Mouse (Mus musculus): ENCODE measurements around the gene Myl6b. TPM values are rescaled to one million over a fixed set of nuclear protein-coding genes. Genes with fewer than 3 reads are reported as not detected.

Gene Myl6b
- polyA plus RNA-seq, 1 experiment from 2014 or later: 3.9 TPM

- H3K9me3 ChIP-seq (ENCODE audit: control insufficient read depth, low read length): no peaks in the 10 kb centered on the region
- H3K4me2 ChIP-seq: no peak overlapping the region
- WGBS: 82% methylated on average over 1 of the region's 1 CpGs
- no peak for ATAC-seq (replicated peaks; ENCODE audit: low FRiP score)
- no peak overlapping the region for H3K27ac ChIP-seq (ENCODE audit: low read depth, low read length)
- H3K4me3 ChIP-seq (ENCODE audit: low read depth, low read length): no peak overlapping the region
- no peak for DNase-seq (ENCODE audit: low spot score)
- H3K9ac ChIP-seq (ENCODE audit: low read depth, low read length): no peak overlapping the region
- H3K4me1 ChIP-seq (replicated peaks; ENCODE audit: control insufficient read depth, insufficient read depth, low read length): peaks cover 5% of the 10 kb centered on the region; the same call in 1 of the 2 replicates
- peaks cover 11% of the 10 kb centered on the region; the same call in 1 of the 2 replicates for H3K36me3 ChIP-seq (ENCODE audit: control insufficient read depth, insufficient read depth, low read length)
- H3K27me3 ChIP-seq (replicated peaks; ENCODE audit: control insufficient read depth, insufficient read depth, low read length): no peaks in the 10 kb centered on the region
Observed at GRCm38 (mm10) chr10:128538340-128538870, 39.9 kb upstream of the Myl6b start.

- Histone ChIP-seq H3K36me3 (ENCODE audit: control insufficient read depth, insufficient read depth, low read length) (no peaks in the 10 kb centered on the region), H3K4me1 (replicated peaks; ENCODE audit: control insufficient read depth, insufficient read depth, low read length) (peaks cover 5% of the 10 kb centered on the region; the same call in 1 of the 2 replicates), H3K4me2 (peak overlapping the region; percentile 50), H3K9me3 (ENCODE audit: control insufficient read depth, low read length) (no peaks in the 10 kb centered on the region), H3K27me3 (replicated peaks; ENCODE audit: control insufficient read depth, insufficient read depth, low read length) (no peaks in the 10 kb centered on the region), H3K9ac (ENCODE audit: low read depth, low read length) (peak overlapping the region; percentile 56), H3K4me3 (ENCODE audit: low read depth, low read length) (0 out of 2 replicates have a peak overlapping the region, but pooled peaks have one; percentile 10), H3K27ac (ENCODE audit: low read depth, low read length) (0 out of 2 replicates have a peak overlapping the region, but pooled peaks have one; percentile 21)
- 19% methylated on average over 18 of the region's 18 CpGs for WGBS
- ATAC-seq (replicated peaks; ENCODE audit: low FRiP score): peak; percentile 93
- peak; percentile 84 for DNase-seq (ENCODE audit: low spot score)
Observed at GRCm38 (mm10) chr10:128536266-128536940, 37.9 kb upstream of the Myl6b start.

- no peak overlapping the region for H3K27ac ChIP-seq (ENCODE audit: low read depth, low read length)
- WGBS: 65% methylated on average over 4 of the region's 4 CpGs
- peak overlapping the region; percentile 50 for H3K4me2 ChIP-seq
- no peak for DNase-seq (ENCODE audit: low spot score)
- H3K9me3 ChIP-seq (ENCODE audit: control insufficient read depth, low read length): no peaks in the 10 kb centered on the region
- peak; percentile 13; the same call in 1 of the 2 replicates for ATAC-seq (replicated peaks; ENCODE audit: low FRiP score)
- H3K9ac ChIP-seq (ENCODE audit: low read depth, low read length): peak overlapping the region; percentile 50
- 0 out of 2 replicates have a peak overlapping the region, but pooled peaks have one; percentile 10 for H3K4me3 ChIP-seq (ENCODE audit: low read depth, low read length)
- H3K27me3 ChIP-seq (replicated peaks; ENCODE audit: control insufficient read depth, insufficient read depth, low read length): no peaks in the 10 kb centered on the region
- peaks cover 5% of the 10 kb centered on the region; the same call in 1 of the 2 replicates for H3K4me1 ChIP-seq (replicated peaks; ENCODE audit: control insufficient read depth, insufficient read depth, low read length)
- H3K36me3 ChIP-seq (ENCODE audit: control insufficient read depth, insufficient read depth, low read length): no peaks in the 10 kb centered on the region
Observed at GRCm38 (mm10) chr10:128535624-128536265, 37.3 kb upstream of the Myl6b start.

GRCm38 (mm10) chr10:128535206-128535605 is 36.7 kb upstream of the Myl6b start:
- Histone ChIP-seq H3K4me3 (ENCODE audit: low read depth, low read length) (no peak overlapping the region), H3K27me3 (replicated peaks; ENCODE audit: control insufficient read depth, insufficient read depth, low read length) (no peaks in the 10 kb centered on the region), H3K27ac (ENCODE audit: low read depth, low read length) (no peak overlapping the region), H3K4me1 (replicated peaks; ENCODE audit: control insufficient read depth, insufficient read depth, low read length) (peaks cover 5% of the 10 kb centered on the region; the same call in 1 of the 2 replicates), H3K9me3 (ENCODE audit: control insufficient read depth, low read length) (no peaks in the 10 kb centered on the region), H3K36me3 (ENCODE audit: control insufficient read depth, insufficient read depth, low read length) (no peaks in the 10 kb centered on the region), H3K4me2 (no peak overlapping the region), H3K9ac (ENCODE audit: low read depth, low read length) (no peak overlapping the region)
- DNase-seq (ENCODE audit: low spot score) (no peak), ATAC-seq (replicated peaks; ENCODE audit: low FRiP score) (no peak)
- 80% methylated on average over 2 of the region's 2 CpGs for WGBS

- Histone ChIP-seq H3K27ac (ENCODE audit: low read depth, low read length) (peak overlapping the region; percentile 2; the same call in 1 of the 2 replicates), H3K36me3 (ENCODE audit: control insufficient read depth, insufficient read depth, low read length) (no peaks in the 10 kb centered on the region), H3K27me3 (replicated peaks; ENCODE audit: control insufficient read depth, insufficient read depth, low read length) (0 out of 2 replicates have a peak, but pooled peaks cover 3% of the 10 kb centered on the region), H3K4me2 (peak overlapping the region; percentile 93), H3K4me3 (ENCODE audit: low read depth, low read length) (peak overlapping the region; percentile 89), H3K9ac (ENCODE audit: low read depth, low read length) (peak overlapping the region; percentile 54), H3K4me1 (replicated peaks; ENCODE audit: control insufficient read depth, insufficient read depth, low read length) (peaks cover 18% of the 10 kb centered on the region), H3K9me3 (ENCODE audit: control insufficient read depth, low read length) (no peaks in the 10 kb centered on the region)
- WGBS: 28% methylated on average over 28 of the region's 28 CpGs
- DNase-seq (ENCODE audit: low spot score): no peak
- peak; percentile 32; the same call in 1 of the 2 replicates for ATAC-seq (replicated peaks; ENCODE audit: low FRiP score)
Observed at GRCm38 (mm10) chr10:128526366-128527356, 28.2 kb upstream of the Myl6b start.

GRCm38 (mm10) chr10:128525671-128526308 is 27.3 kb upstream of the Myl6b start, which contains the start of gene Esyt1:
Gene Esyt1, minus strand, starts transcription at chr10:128525871.
- Histone ChIP-seq H3K27ac (ENCODE audit: low read depth, low read length) (peak within 1 kb of the TSS; percentile 84), H3K36me3 (ENCODE audit: control insufficient read depth, insufficient read depth, low read length) (no peaks in the 10 kb centered on the region), H3K4me2 (peak within 1 kb of the TSS; percentile 93), H3K9ac (ENCODE audit: low read depth, low read length) (peak within 1 kb of the TSS; percentile 89), H3K9me3 (ENCODE audit: control insufficient read depth, low read length) (no peaks in the 10 kb centered on the region), H3K27me3 (replicated peaks; ENCODE audit: control insufficient read depth, insufficient read depth, low read length) (0 out of 2 replicates have a peak, but pooled peaks cover 3% of the 10 kb centered on the region), H3K4me1 (replicated peaks; ENCODE audit: control insufficient read depth, insufficient read depth, low read length) (peaks cover 18% of the 10 kb centered on the region), H3K4me3 (ENCODE audit: low read depth, low read length) (peak within 1 kb of the TSS; percentile 89)
- under 1% methylated on average over 37 of the region's 37 CpGs for WGBS
- ATAC-seq (replicated peaks; ENCODE audit: low FRiP score) (peak; percentile 96), DNase-seq (ENCODE audit: low spot score) (peak; percentile 90)

- Histone ChIP-seq H3K9ac (ENCODE audit: low read depth, low read length) (peak overlapping the region; percentile 89), H3K36me3 (ENCODE audit: control insufficient read depth, insufficient read depth, low read length) (no peaks in the 10 kb centered on the region), H3K4me1 (replicated peaks; ENCODE audit: control insufficient read depth, insufficient read depth, low read length) (peaks cover 18% of the 10 kb centered on the region), H3K4me3 (ENCODE audit: low read depth, low read length) (peak overlapping the region; percentile 89), H3K9me3 (ENCODE audit: control insufficient read depth, low read length) (no peaks in the 10 kb centered on the region), H3K27ac (ENCODE audit: low read depth, low read length) (peak overlapping the region; percentile 84), H3K27me3 (replicated peaks; ENCODE audit: control insufficient read depth, insufficient read depth, low read length) (0 out of 2 replicates have a peak, but pooled peaks cover 3% of the 10 kb centered on the region), H3K4me2 (peak overlapping the region; percentile 93)
- ATAC-seq (replicated peaks; ENCODE audit: low FRiP score): peak; percentile 36
- under 1% methylated on average over 58 of the region's 58 CpGs for WGBS
- DNase-seq (ENCODE audit: low spot score): peak; percentile 79
Observed at GRCm38 (mm10) chr10:128524732-128525662, 26.5 kb upstream of the Myl6b start.

Data from liver, embryonic 11.5 days (tissue).